Mouse (Mus musculus) heart, postnatal 25 days (tissue): Measurements from ENCODE around the gene Nrcam. TPM values are rescaled to one million over a fixed set of nuclear protein-coding genes. Genes with fewer than 3 reads are reported as not detected.

Source experiments
- DNase-seq: peaks from one replicate; pipeline ENCODE4 v3.0.0; 2022; ENCODE audit warnings: low spot score
- intact Hi-C: fragments of 180-260 bp; cut with DNase I; formaldehyde crosslinking; loops from one replicate; pipeline ENCODE4 v1.15.1; 2025
- total RNA-seq, 2 experiments: library from RNA; stranded (reverse); gene quantifications; 2 replicates each; pipeline ENCODE4 v1.2.3; 2021

Gene Nrcam
- total RNA-seq, 2 experiments from 2014 or later = 0.16 to 0.42 TPM

DNA sequence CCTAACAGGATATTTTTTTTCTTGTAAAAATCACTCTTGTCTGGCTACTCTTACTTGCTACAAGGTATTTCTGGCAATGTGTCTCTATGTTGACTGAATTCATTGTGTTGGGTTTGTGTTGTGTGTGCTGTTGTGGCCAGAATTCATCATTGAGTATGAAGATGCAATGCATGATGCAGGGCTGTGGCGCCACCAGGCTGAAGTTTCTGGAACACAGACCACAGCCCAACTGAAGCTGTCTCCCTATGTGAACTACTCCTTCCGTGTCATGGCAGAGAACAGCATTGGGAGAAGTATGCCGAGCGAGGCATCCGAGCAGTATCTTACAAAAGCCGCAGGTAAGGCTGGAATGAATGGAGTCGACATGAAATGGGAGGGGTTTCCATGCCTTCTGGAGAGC is 241.4 kb downstream of the Nrcam start:
- DNase-seq = no peak
- intact Hi-C loops = no loop called here

- no peak for DNase-seq
- intact Hi-C loops = no loop called here
Observed at GRCm38 (mm10) chr12:44572664-44573063, 244.0 kb downstream of the Nrcam start.

DNA sequence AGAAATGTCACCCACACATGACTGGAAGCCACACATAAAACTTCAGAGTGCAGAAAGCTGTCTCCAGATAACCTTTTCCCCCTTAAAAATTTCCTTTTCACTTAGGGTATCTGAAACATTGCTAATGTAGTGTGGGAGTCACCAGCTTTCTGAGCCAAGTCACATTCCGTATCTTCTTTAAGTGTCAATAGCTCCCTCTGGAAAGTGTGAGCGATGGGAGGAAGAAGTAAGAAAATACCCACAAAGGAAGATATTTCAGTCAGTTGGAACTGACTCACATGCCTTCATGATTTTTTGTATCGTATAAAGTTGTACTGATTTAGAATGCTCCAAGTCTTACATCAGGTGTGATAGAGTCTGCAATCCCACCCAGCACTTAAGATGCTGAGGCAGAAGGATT is 245.5 kb downstream of the Nrcam start:
- intact Hi-C loops = no loop called here
- DNase-seq = no peak

GRCm38 (mm10) chr12:44601410-44602149 is 272.9 kb downstream of the Nrcam start:
- DNase-seq = peak; percentile 1
- intact Hi-C loops = loop anchor here (5.0 kb wide), 2 partner anchors 571 to 586 kb away; no protein-coding TSS in a partner anchor

DNA sequence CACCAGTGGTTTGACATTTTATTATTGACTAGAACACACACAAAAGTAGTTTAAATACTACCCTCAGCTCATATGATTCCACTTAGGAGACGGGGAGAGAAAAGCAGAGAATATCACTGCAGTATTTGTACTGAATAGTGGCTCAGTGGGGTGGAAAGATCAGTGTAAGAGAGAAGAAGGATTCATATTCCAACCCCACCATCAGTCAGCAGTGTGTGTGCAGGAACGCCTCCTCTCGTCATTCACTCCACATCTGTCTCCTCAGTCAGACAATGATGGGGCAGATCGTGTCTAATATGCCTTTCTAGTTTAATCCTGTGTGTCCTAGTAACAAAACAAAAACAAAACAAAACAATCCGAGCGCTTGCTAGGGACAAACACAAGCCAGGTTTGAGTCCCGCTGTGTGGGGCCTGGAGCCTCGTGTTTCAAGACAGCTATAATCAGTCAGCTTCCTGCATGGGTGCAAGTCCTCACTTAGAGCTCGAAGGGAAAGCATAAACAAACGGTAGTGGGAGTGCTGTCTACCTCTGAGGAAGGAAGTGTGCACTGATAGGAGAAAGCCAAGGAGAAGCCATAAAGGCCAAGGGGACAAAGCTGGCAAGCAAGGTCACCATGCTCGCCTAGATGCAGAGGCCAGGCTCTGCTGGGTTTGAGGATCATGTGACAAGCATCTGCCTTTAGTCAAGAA is 273.7 kb downstream of the Nrcam start:
- intact Hi-C loops = loop anchor here (5.0 kb wide), 2 partner anchors 570 to 585 kb away; no protein-coding TSS in a partner anchor
- no peak for DNase-seq

GRCm38 (mm10) chr12:44602958-44603331 is 274.3 kb downstream of the Nrcam start:
- intact Hi-C loops = loop anchor here (5.0 kb wide), 2 partner anchors 569 to 584 kb away; no protein-coding TSS in a partner anchor
- DNase-seq = no peak

DNA sequence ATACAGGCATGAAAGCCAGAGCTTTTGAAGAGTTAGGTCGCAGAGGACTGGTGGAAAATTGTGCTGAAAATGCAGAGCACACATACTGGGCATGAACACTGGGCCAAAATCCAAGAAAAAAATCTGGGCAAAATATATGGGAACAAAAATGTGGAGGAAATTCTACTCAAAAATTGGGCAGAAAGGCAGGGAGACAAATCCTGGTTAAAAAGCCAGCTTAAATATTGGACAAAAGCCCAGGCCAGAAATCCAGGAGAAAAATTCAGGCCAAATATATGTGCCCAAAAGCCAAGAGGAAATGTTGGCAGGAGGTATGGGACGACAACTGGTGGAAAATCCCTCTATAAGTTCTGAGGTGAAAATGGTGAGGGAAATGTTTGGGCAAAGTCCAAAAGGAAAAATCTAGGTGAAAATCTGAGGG is 288.3 kb downstream of the Nrcam start:
- DNase-seq = no peak
- intact Hi-C loops = no loop called here

DNA sequence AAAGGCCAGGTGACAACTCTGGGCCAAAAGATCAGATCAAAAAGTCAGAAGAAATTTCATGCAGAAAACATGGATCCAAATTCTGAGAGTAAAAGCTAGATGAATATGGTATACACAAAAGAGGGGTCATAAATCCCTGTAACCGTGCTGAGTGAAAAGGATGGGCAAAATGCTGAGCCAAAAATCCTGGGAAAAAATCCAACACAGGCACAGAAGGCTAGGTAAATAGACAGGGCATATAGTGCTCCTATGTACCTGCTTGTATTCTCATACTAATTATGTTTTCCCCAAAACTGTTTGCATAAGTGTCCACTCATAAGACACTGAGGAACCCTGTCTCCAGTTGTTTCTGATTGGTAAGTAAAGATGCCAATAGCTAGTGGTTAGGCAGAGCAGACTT is 288.8 kb downstream of the Nrcam start:
- no peak for DNase-seq
- intact Hi-C loops = no loop called here

DNA sequence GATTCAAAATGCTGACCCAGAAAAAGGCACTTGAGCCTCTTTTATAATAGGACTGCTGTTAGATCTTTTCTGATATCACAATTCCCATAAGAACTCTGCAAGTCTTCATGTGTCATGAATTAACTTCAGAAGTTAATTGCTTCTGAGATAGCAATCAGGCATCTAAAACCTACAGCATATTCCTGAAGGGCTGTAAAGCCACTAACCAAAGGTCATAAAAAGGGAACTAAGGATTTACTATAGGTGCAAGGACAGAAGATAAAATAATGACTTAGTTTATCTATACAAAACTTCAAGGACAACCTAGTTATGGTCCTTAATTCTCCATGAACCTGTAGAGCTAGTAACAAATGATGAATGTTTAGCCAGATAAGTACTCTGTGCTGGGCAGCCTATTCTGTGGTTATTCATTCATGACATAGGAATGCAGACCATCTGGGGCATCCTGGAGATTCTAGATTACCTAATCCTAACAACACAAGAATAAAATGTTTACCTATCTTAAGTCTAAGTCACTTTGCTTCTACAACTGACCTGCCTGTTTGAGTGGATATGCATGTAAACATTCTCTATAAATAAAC is 310.7 kb downstream of the Nrcam start:
- DNase-seq = no peak
- intact Hi-C loops = no loop called here

DNA sequence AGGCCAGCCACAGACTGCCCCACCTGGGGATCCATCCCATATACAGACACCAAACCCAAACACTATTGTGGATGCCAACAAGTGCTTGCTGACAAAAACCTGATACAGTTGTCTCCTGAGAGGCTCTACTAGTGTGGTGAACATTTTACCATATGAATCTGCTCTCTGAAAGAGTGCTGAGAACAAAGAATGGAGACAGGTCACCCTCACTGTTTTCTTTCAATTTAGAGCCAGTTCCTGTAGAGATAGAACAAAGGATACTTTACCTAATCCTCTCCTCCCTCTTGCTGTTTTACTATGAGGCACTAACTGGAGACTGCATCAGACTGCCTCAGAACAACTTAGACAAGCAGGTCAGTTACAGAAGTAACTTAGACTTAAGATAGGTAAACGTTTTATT is 311.9 kb downstream of the Nrcam start:
- no peak for DNase-seq
- intact Hi-C loops = no loop called here

Other genes with a start within 250 kb of the Nrcam start
- gene Dnajb9, start 118.6 kb upstream of the Nrcam start, total RNA-seq = 10 to 100 TPM; 38.8 to 44.0 TPM
- gene Pnpla8, start 107.5 kb upstream of the Nrcam start, total RNA-seq = 100 to 1,000 TPM; 132 to 142 TPM